Mouse (Mus musculus): Measurements from ENCODE around the gene Dcaf12l2.

The Dcaf12l2 gene

GRCm38 (mm10) chrX:44367646-44368521 lies at the start of gene Dcaf12l2:
Gene Dcaf12l2 (minus strand): TSS chrX:44368342.
- DNase-seq = no peak

GRCm38 (mm10) chrX:44367280-44367645 lies 879 bp downstream of the Dcaf12l2 start:
- no peak for DNase-seq
